Comparison of ENCODE assay signal across 8 mouse cellular contexts in genomic region chr2:70558112-70558842, GRCm38 (mm10). TPM values are rescaled to one million over a fixed set of nuclear protein-coding genes. Genes with fewer than 3 reads are reported as not detected.
DNase-seq lines count a peak whose midpoint lies in the region; ATAC-seq lines count a peak whose summit lies in the region.

No protein-coding gene starts in this region.

- H3K27ac ChIP-seq in kidney, embryonic 16.5 days (ENCODE audit: low read length), result no peak overlapping the region
- no peak overlapping the region for H3K27ac ChIP-seq in limb, embryonic 11.5 days (replicated peaks; ENCODE audit: low read depth, low read length)

- no peaks in the 10 kb centered on the region for H3K9me3 ChIP-seq in kidney, embryonic 16.5 days (ENCODE audit: low read length)
- H3K9me3 ChIP-seq in limb, embryonic 11.5 days (ENCODE audit: control insufficient read depth, low read length), result no peaks in the 10 kb centered on the region

- H3K4me1 ChIP-seq in kidney, embryonic 16.5 days (ENCODE audit: insufficient read depth, low read length), result peaks cover 26% of the 10 kb centered on the region
- H3K4me1 ChIP-seq in limb, embryonic 11.5 days (ENCODE audit: control insufficient read depth, insufficient read depth, low read length), result peaks cover 3% of the 10 kb centered on the region; the same call in 1 of the 2 replicates

- H3K27me3 ChIP-seq in kidney, embryonic 16.5 days (ENCODE audit: insufficient read depth, low read length), result peaks cover 50% of the 10 kb centered on the region
- peaks cover 46% of the 10 kb centered on the region for H3K27me3 ChIP-seq in limb, embryonic 11.5 days (ENCODE audit: control insufficient read depth, insufficient read depth, low read length)

- no peak for ATAC-seq in kidney, embryonic 16.5 days (ENCODE audit: low FRiP score, low TSS enrichment)
- peak; percentile 74 for ATAC-seq in frontal cortex, adult (ENCODE audit: low TSS enrichment)
- ATAC-seq in inflammation-experienced regulatory T-cells, adult 6 months, result peak; percentile 58
- ATAC-seq in limb, embryonic 11.5 days (ENCODE audit: insufficient number of reproducible peaks, low FRiP score, low TSS enrichment, low read depth), result no peak

- no peaks in the 10 kb centered on the region for H3K36me3 ChIP-seq in kidney, embryonic 16.5 days (ENCODE audit: insufficient read depth, low read length)
- no peaks in the 10 kb centered on the region for H3K36me3 ChIP-seq in limb, embryonic 11.5 days (ENCODE audit: control insufficient read depth, insufficient read depth, low read length)

- peak; percentile 56 for DNase-seq in kidney, adult 11 months
- DNase-seq in cerebellum, adult 18-20 months, result peak; percentile 53 to 69
- DNase-seq in limb, embryonic 11.5 days (ENCODE audit: low spot score), result peak; percentile 94
- DNase-seq in natural killer cell, adult 2 months (ENCODE audit: low spot score in 2 of 2), result peak; percentile 20 to 82
- peak; percentile 78 to 87 for DNase-seq in spleen, postnatal 36 days (ENCODE audit: low spot score in 2 of 2)

- H3K9ac ChIP-seq in kidney, embryonic 16.5 days (replicated peaks; ENCODE audit: low read length), result no peak overlapping the region
- no peak overlapping the region for H3K9ac ChIP-seq in limb, embryonic 11.5 days (ENCODE audit: low read length)

- 5% methylated on average over 17 of the region's 18 CpGs for WGBS in kidney, embryonic 16.5 days
- 6% methylated on average over 18 of the region's 18 CpGs for WGBS in limb, embryonic 11.5 days

- H3K4me3 ChIP-seq in kidney, embryonic 16.5 days (ENCODE audit: low read length), result no peak overlapping the region
- H3K4me3 ChIP-seq in limb, embryonic 11.5 days (ENCODE audit: low read depth, low read length), result no peak overlapping the region

- no peak overlapping the region for H3K4me2 ChIP-seq in kidney, embryonic 16.5 days (replicated peaks; ENCODE audit: low read depth, low read length)
- no peak overlapping the region for H3K4me2 ChIP-seq in limb, embryonic 11.5 days (ENCODE audit: low read depth, severe bottlenecking)

RNA-seq across cellular contexts. Expression of gene Gad1, which starts 5.4 kb away (rescaled TPM):
- 0.11 and 0.28 TPM in 2 replicates for polyA plus RNA-seq in kidney, embryonic 16.5 days (2015; fragmentation: Nextera tagmentation; extraction: Ambion mirVana)
- polyA plus RNA-seq in inflammation-experienced regulatory T-cells, adult 6 months (2017; shearing (Covaris generic)), result under 1 TPM in 2 of 3 experiments, not detected in 1; 0.25 to 0.35 TPM
- polyA plus RNA-seq in limb, embryonic 11.5 days (2014; fragmentation: Nextera tagmentation; extraction: Ambion mirVana), result 0.21 and 0.75 TPM in 2 replicates

RNA-seq across cellular contexts. Expression of gene Erich2, which starts 49.7 kb away (rescaled TPM):
- polyA plus RNA-seq in kidney, embryonic 16.5 days (2015; fragmentation: Nextera tagmentation; extraction: Ambion mirVana), result 2.6 and 2.7 TPM in 2 replicates
- polyA plus RNA-seq in inflammation-experienced regulatory T-cells, adult 6 months (2017; shearing (Covaris generic)), result not detected
- polyA plus RNA-seq in limb, embryonic 11.5 days (2014; fragmentation: Nextera tagmentation; extraction: Ambion mirVana), result 0.33 TPM in 1 of 2 replicates, not detected in the other

Comparison
In these comparisons a context has a peak if more than half of its experiments do, and no peak if none do; other contexts are left out.
1. ATAC-seq: peak in frontal cortex, adult (single experiment) and inflammation-experienced regulatory T-cells, adult 6 months (single experiment); none in kidney, embryonic 16.5 days (single experiment) and limb, embryonic 11.5 days (single experiment).
2. Peak in every context shown above with its lines, with median percentiles within 50 percentile points of each other: DNase-seq.